Mouse (Mus musculus) mature B cell (primary cell): ENCODE data around the gene Rccd1.
"Not testable (repeated sequence)": the region's sequence is repeated elsewhere in the genome, so short reads cannot be mapped to it uniquely, and the experiment has no call there.

Experiments
- in situ Hi-C: fragments of 300-500 bp; cut with MboI; formaldehyde crosslinking; loops from 2 replicates; pipeline ENCODE4 v1.14.3; 2019

The Rccd1 gene

DNA sequence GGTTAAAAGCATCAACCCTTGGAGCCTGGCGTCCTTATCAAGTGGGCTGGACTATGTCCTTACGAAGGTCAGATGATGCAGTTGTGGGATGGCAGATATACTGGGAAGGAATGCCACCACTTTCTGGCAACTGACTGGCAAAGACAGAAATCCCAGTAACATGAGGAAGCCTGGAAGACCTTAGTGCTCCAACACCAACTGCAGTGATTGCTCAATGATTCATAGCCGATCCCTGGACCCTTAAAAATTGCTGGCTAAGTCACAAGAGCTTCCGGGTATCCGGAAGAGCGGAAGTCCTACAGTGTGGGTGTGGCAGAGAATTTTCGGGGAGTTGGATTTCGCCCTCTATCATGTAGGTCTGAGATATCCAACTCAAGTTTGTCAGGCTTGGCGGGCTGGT, 21.9 kb upstream of the Rccd1 start:
- in situ Hi-C loops = no loop called here

DNA sequence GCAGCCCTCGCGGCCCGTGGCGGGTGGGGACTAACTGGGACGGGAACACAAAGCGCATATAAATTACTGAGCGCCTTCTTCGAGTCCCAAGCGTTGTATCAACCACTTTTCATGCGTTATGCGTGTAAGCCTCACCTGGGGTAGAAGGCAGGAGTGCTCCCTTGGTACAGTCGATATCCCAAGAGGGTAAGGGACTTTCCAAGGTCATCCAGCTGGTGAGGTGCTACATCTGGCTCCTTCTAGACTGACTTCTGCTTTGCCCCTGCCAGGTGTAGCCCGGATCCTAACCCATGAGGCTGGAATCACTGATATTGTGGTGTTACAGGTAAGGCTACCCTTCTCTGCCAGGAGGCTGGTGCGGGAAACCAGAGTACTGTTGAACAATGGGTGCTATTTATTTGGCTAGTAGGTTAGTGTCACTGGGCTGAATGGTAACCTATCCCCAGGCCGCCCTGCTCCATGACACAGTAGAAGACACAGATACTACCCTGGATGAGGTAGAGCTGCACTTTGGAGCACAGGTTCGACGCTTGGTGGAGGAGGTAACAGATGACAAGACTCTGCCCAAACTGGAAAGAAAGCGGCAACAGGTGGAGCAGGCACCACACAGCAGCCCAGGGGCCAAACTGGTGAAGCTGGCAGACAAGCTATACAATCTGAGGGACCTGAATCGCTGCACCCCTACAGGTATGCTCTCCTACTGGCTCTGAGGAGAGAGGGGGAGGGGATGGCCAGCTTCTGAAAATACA, 19.2 kb upstream of the Rccd1 start:
- in situ Hi-C loops = no loop called here

DNA sequence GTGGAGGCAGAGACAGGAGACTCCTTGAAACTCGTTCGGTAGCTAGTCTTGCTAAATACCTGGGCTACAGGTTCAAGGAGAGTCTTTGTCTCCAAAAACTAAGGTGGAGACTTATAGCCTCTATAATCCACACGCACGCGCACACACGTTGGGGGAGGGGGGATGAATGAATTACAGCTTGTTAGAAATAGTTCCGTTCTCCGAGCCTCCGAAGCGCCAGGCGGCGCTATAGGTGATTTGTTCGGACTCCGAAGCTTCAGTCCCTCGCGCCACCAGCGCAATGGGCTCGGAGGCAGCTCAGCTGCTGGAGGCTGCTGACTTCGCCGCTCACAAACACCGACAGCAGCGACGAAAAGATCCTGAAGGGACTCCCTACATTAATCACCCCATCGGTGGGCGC, 18.6 kb upstream of the Rccd1 start, which contains the start of gene Hddc3:
Gene Hddc3 (plus strand): TSS at position 247 of the 400 bp plus-strand sequence.
- in situ Hi-C loops = no loop called here

DNA sequence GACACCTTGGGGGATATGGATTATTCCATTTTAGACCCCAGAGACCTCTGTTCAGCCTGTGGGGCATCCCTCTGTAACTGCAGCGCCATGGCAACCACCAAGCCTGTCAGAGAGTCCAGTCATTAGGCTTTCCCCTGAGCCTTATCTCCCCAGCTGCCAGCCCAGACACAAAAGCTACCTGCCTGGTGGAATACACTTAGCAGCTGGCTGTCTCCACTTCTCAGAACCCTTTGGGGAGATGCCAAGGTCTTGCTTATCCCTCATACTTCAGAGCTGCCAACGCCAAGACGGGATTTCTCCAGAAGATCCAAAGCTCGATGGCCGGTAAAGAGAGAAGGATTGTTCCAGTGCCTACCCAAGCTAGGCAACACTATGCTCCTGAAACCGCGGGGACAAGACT, 17.5 kb upstream of the Rccd1 start:
- in situ Hi-C loops = no loop called here

DNA sequence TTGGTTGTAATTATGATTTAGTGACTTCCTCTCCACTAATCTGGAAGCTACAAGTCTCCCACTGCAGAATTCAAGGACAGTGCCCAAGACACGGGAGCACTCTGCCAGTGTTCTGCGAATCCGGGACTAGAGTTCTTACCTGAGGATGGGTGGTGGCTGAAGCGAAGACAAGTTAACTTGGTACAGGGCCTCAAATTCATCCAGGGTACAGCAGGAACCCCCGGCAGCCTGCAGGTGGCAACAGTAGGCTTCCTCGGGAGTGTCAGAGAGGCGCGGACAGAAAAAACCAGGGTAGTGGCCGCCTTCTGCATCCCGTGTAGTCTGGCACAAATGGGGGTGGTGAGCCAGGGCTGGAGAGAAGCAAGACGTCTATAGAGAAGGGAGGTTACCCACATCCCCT, 16.5 kb upstream of the Rccd1 start, which contains the start of gene Unc45a:
Gene Unc45a (minus strand): TSS at position 213 of the 400 bp plus-strand sequence.
- in situ Hi-C loops = no loop called here

DNA sequence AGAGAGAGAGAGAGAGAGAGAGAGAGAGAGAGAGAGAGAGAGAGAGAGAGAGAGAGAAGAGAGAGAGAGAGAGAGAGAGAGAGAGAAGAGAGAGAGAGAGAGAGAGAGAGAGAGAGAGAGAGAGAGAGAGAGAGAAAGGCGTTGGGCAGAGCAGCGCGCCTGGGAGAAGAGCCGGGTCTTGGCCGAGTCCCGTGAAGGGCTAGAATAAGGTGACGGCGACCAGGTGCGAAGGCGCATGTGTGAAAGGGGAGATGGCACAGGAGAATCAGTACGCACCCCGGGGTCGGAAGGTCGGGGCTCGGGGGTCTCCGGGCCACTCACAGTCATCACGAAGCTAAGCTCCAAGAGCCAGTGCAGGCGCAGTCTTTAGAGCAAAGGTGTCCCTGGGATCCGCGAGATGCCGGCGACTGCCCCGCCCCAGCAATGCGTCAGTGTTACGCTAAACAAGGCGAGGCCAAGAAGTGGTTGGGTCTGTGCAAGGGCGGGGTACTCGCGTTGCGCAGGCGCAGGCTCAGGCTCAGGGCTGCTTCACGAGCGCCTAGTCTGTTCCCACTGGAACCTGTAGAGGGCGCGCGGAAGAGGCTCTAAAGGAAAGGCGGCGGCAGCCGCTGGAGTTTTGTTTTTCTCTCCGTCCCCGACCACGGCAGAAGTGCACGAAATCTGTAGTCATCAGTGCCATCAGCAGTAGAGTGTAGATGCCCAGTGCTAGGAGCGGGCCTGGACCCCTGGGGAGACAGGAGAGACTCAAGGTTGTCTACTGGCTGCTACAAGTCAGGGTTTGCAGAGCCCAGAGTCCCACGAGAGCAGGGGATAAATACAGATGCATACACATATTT, 15.8 kb upstream of the Rccd1 start:
- in situ Hi-C loops = loop anchor here (5.0 kb wide), 1 partner anchor 32 kb away; the partner anchor contains the start of gene Man2a2

DNA sequence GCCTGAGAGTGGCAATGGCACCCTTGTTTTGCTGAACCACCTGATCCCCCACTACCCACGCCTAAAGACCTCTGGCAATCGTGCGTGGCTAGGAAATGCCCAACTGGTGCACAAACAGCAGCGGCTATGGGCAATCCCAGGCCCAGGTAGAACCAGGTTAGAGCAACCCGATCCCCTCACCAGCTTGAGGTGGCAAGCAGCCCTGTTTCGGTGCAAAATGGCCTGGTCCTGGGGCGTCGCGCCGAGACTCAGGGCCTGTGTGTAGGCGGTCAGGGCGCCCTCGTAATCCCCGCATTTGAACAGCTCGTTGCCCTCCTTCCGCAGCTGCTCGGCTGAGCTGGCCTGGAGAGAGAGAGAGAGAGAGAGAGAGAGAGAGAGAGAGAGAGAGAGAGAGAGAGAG, 15.1 kb upstream of the Rccd1 start:
- in situ Hi-C loops = loop anchor here (5.0 kb wide), 1 partner anchor 33 kb away; the partner anchor contains the start of gene Man2a2

DNA sequence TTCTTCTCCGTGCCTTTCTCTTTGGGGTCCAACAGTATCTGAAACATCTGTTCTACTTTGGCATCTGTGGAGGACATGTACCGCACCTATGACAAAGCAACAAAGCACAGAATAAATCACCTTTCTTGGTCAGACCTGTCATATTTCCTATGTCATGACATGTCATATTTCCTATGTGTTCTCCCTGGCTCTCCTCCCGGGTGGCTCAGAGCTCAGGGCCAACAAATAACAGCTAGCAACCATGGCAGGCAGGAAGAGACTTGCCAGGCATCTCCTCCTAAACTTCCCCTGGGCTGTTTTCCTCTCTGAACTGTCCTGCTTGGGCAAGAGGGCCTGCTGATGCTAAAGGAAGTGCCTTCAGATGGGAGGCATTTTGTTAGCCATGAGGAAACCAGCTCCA, 12.7 kb upstream of the Rccd1 start:
- in situ Hi-C loops = loop anchor here (5.0 kb wide), 1 partner anchor 35 kb away; the partner anchor contains the start of gene Man2a2

DNA sequence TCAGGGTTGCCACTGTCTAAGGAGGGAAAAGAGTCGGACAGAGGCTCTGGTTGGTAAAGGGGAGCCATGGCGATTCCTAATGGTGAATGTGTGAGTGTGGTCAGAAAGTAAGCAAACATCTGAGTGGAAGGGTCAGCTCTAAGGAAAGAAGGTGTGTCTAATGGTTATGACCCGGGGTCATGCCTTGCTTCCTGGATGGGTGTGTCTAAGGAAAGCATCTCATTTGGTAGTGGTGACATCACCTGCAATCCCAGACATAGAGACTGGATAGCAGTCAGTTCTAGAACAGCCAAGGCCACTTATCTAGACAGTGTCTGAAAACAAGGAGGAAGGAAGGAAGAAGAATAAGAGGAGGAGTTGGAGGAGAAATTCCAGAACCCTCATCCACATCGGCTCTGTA, 10.6 kb upstream of the Rccd1 start:
- in situ Hi-C loops = loop anchor here (5.0 kb wide), 1 partner anchor 37 kb away; the partner anchor contains the start of gene Man2a2

DNA sequence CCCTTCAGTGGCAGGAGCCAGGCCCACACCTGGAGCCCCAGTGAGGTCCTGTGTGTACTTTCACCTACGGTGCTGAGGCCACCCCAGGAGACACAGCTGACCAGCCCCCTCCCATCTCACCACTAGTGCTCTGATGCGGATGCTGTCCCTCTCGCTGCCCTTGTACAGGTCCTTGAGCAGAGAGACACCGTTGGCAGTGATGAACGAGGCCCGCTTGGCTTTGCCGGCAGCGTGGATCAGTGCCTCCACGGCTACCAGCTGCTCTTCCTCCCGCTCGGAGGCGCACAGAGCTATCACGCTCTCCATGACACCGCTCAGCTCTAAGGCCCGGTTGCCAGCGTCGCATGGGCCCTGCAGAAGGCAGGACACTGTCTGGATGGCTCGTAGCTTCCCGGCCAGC, 7.2 kb upstream of the Rccd1 start:
- in situ Hi-C loops = no loop called here

DNA sequence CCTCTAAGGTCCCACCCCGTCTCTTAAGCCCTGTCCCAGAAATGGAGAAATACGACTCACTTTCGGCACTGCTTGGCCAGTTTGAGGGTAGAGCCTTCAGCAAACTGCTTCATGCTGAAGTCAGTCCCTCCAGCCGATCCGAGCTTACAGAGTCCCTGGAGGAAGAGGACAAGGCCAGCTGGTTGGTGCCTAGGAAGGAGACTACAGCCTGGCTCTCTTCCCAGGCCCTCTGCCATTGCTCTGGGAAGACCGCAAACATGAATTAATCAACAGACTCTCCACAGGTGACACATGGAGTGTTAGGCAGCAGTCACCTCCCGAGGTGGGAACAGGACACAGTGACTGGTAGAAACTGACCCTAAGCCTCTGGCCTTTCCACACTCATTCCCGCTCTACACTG, 6.0 kb upstream of the Rccd1 start:
- in situ Hi-C loops = no loop called here

DNA sequence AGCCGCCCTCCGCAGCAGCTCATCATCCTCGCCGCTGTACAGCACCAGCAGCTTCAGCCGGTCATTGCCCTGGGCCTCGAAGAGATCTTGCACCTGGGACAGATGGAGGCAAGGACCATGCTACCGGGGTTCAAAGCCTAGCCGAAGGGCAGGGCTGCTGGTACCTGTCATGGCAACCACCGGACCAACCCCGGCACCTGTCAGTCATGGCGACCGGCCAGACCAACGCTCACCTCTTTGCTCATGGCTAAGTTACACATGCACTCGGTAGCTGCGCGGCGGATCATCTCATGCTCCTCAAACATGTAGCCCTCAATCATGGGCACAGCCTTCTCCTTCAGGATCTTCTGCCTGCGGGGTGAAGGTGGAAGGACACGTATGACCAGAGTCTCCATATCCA, 1.8 kb upstream of the Rccd1 start:
- in situ Hi-C loops = no loop called here

DNA sequence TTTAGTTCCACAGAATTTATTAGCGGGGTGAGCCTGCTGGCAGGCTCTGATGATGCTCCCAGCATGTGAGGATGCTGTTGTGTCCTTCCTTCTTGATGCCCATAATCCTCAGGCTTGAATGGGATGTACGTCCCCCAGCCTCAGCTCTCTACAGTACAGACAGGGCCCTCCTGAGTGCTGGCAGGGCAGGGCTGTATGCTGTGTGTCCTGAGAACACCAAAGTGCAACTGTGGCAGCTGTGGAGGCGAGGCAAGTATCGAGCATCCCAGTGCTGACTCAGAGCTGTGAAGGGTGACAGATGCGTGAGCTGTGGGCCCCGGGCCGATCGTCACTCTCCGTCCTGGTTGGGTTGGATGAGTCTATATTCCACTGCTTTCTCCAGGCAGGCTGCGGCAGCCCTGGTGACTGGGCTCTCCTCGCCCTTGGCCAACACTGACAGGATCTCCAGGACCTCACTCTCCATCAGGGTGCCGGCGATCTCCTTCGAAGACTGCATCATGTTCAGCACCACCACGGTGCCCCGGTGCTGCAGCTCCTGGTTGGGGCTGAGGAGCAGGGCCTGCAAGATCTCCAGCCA, 1.1 kb upstream of the Rccd1 start:
- in situ Hi-C loops = no loop called here

DNA sequence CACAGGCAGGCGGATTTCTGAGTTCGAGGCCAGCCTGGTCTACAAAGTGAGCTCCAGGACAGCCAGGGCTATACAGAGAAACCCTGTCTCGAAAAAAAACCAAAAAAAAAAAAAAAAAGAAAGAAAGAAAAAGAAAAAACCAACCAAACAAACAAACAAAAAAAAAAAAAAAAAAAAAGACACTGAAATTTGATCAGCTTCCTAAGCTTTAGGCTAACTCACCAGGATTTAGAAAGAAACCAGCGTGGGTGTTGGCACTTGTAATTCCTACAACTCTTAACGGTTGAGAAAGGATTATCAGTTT, 514 bp upstream of the Rccd1 start:
- in situ Hi-C loops = not testable (repeated sequence)

DNA sequence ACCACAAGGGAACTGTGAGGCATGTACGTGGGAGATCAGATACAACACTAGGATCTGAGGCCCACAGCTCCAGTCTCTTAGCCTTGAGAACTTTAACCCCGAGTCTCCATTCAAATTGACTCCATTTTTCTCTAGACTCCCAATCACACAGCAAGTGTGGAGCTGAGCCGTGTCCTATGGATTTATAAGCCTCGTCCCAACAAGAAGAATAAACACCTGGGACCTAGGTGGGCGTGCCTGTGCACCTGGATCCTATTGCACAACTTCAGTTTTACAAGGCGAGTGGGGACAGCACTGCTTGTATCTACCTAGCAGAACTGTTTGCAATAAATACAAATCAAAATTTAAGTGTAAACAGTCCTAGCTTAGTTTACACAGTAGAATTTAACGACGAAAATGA, 918 bp downstream of the Rccd1 start:
- in situ Hi-C loops = no loop called here

DNA sequence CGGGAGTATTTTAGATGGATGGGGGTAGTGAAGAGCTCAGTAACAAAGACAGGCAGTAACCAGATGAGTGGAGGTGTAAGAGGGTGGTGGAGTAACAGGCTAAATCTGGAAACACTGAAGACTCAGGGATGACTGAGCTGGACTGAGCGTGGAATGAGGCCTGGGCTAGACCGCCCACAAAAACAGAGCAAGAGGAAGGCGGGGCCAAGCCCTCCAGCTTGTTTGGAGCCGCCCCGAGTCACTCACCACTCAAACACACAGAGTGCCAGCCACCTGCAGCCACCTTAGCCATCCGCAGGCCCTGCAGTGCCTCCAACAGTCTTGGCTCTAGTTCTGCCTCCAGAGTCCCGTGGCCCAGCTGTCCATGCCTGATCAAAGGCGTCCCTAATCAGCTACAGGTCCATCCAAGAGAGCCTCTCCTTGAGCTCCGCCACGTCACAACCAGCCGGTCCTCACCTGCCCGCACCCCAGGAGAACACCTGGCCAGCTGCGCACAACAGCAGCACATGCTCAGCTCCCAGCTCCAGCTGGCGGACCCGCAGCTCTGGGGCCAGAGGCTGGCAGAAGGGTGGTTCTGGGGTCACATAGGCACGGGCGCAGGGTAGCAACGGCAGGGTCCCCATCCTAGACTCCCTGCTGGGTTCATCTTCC, 4.3 kb downstream of the Rccd1 start:
- in situ Hi-C loops = no loop called here

DNA sequence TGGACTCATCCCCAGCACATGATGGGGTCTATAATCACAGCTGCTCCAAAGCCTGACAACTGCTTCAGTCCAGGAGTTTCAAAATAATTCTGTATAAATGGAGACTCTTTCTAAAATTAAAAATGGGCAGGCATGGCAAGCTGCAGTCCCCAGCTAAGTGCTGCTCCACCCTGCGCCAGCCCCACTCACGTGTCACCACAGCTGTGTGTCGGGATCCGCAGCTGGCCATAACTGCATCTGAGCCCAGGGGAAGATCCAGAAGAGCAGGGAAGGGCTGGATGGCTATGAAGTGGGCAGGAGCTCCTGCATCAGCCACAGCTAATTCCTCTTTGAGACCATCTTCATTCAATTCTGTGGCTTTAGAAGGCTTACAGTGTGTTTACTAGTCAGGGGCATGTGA, 5.6 kb downstream of the Rccd1 start:
- in situ Hi-C loops = no loop called here

DNA sequence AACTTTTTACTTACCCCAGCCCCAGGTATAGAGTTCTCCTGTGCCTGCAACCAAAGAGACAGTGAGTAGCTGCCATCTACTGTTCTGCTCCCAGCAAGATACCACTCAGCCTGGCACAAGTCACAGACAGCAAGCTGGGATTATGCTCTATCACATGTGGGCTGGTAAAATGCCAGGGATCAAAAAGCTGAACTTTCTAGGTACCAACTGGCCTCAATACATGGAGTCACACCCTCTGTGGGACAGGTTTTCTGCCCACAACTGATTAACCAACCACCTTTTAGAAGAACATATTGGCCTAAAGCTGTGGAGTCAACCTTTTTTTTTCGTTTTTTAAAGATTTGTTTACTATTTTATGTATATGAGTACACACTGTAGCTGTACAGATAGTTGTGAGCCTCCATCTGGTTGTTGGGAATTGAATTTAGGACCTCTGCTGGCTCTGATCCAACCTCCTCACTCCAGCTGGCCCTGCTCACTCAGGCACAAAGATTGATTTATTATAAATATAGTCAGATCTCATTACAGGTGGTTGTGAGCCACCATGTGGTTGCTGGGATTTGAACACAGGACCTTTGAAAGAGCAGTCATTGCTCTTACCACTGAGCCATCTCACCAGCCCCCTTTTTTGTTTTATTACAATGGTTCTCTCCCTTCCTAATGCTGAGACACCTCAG, 6.7 kb downstream of the Rccd1 start:
- in situ Hi-C loops = no loop called here

DNA sequence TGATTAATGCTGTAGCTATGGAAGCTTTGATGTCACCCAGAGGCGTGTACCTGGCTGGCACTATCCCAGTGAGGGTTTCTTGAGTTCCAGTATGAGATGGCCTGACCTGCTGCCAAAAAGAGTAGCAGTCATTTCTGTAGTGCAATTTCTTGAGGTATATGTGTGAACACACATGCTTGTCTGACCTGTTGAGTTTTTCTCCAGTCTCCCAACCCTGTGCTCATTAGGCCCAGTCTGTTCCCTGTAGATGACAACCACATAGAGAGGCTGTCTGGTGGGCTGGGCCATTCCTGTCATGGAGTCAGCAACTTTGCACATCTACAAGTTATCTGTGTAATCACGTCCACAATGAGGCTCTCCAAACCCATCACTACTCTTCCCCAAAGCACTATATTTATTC, 8.5 kb downstream of the Rccd1 start:
- in situ Hi-C loops = no loop called here

DNA sequence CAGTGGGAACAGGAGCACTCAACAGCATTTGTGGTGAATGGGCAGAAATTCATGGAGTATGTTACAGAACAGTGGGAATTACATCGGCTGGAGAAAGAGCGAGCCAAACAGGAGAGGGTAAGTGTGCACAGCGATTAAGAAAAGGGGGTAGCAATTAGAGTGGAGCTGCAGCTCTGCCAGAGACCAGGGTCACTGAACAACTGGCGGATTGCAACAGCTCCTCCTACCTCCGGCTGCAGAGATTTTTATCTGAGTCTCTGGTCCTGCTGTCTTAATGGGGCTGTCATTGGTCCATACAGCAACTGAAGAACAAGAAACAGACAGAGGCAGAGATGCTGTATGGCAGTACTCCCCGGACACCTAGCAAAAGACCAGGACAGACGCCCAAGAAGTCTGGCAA, 13.5 kb downstream of the Rccd1 start:
- in situ Hi-C loops = no loop called here

DNA sequence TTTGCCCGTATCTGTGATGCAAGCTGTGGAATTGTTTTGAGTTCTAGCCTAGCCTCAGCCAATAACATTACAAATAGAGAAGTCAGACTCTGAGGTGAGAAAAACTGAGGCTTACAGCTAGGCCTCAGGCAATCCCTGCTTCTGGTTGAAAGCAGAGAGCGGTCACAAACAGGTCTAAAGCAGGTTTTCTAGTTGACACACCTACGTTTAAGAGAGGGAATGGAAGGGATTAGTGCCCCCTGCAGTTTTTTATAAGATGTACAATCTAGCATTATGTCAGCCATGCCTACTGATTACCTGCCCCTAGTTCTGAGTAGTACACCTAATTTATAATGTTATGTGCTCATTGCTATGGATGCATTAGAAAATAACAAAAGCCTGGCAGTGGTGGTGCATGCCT, 16.5 kb downstream of the Rccd1 start:
- in situ Hi-C loops = no loop called here

DNA sequence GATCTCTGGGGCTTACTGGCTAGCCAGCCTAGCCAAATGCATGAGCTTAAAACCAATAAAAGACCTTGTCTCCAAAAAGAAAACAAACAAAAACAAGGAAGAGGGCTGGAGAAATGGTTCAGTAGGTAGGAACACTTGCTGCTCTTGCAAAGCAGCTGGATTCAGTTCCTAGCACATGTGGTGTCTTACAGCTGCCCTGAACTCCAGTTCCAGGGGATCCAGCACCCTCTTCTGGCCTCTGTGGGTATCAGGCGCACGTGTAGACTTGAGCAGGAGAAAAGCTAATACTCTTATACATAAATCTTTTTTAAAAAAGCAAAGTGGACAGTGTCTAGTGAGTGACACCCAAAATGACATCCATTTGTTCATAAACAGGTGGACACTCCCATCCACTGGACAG, 22.7 kb downstream of the Rccd1 start:
- in situ Hi-C loops = no loop called here
